Mouse (Mus musculus) cerebellum, adult 9-10 months (tissue): ENCODE measurements around the gene Zfp316.

Experiments used
- DNase-seq: peaks from one replicate; pipeline ENCODE4 v3.0.0; 2022

Gene Zfp316

GRCm38 (mm10) chr5:143213832-143214231 is 56.0 kb downstream of the Zfp316 start:
- no peak for DNase-seq

GRCm38 (mm10) chr5:143205015-143205414 is 64.8 kb downstream of the Zfp316 start:
- no peak for DNase-seq
